Mouse (Mus musculus): ENCODE results near the gene Cmss1.

- TF ChIP-seq CTCF (IDR thresholded peaks at IDR 0.05; ENCODE audit: extremely low read depth, insufficient read length, insufficient replicate concordance, low read depth, low read length) = no peak
- TF ChIP-seq POLR2A (IDR thresholded peaks at IDR 0.05; ENCODE audit: low read depth, low read length) = no peak
These were observed 288.0 kb downstream of the Cmss1 start for GRCm38 (mm10) chr16:57318637-57319125.

Data from small intestine, adult 2 months (tissue).